Mouse (Mus musculus) urinary bladder, postnatal 25 days (tissue): ENCODE data around the gene Tacc3.

Experiments used
- DNase-seq: peaks from one replicate; pipeline ENCODE4 v3.0.0; 2022; ENCODE audit warnings: low spot score

Tacc3 gene

GRCm38 (mm10) chr5:33657787-33658663 lies at the start of gene Tacc3, which contains the start of gene Tmem129:
Gene Tacc3, plus strand, starts transcription at chr5:33658128.
Gene Tmem129, minus strand, starts transcription at chr5:33658416.
- peak; percentile 88 for DNase-seq

- no peak for DNase-seq
Observed at GRCm38 (mm10) chr5:33609226-33609625, 48.7 kb upstream of the Tacc3 start.

DNA sequence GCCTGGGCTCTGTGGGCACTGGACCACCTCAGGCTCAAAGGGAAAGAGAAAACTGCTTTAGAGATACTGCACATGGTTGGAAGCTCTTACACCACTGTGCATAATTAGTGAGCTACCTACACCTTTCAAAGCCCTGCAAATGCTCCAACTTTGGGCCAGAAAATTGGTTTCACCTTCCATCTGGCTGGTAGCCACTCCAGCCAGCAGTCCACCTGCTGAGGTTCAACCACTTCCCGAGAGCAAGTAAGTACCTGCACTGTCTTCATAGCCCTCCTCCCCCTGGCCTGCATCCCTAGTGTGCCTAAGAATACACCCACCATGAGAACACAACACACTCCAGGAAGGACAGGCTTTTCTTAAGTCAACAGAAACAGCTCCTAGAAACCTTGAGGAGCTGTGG lies 46.1 kb upstream of the Tacc3 start:
- DNase-seq: no peak

GRCm38 (mm10) chr5:33614391-33614790 lies 43.5 kb upstream of the Tacc3 start:
- no peak for DNase-seq

- no peak for DNase-seq
Observed at GRCm38 (mm10) chr5:33622671-33623070, 35.3 kb upstream of the Tacc3 start.

DNA sequence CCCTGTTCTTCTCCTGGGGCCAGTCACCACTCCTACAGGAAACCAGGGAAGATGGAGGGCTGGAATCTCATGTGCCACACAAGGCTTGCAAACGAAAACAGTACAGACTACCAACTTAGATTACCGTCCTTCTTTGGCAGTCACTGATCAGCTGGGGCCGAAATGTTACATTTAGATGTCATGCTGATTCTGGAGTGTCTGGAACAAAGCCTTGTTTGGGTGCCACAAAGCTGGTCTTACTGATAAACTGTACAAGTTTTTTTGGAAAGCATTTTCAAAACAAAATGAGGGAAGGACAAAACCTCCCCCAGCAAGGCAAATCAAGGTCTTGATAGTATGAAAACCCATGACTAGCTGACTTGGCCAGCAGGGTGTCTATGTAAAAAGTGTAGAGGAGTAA lies 34.2 kb upstream of the Tacc3 start:
- DNase-seq: no peak

DNA sequence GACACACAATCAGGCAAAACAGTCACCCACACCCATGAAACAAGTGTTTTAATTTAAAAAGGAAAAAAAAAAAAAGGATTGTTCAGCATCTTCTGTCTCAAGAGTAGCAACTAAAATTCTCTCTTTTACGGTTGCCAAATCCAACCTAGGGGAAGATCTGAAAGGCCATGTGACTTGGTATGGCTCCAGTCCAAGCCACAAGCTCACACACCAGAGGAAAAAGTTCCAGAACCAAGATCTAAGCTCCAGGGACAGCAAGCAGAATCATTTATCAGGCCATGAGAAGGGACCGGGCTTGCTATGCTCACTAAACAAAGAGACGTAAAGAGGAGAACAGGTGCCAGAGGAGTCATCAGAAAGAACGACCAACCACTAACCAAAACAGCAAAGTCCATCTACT lies 30.0 kb upstream of the Tacc3 start:
- DNase-seq: no peak

- DNase-seq: peak; percentile 52
Observed at GRCm38 (mm10) chr5:33628820-33629300, 29.1 kb upstream of the Tacc3 start.

- DNase-seq: peak; percentile 100
Observed at GRCm38 (mm10) chr5:33629301-33629987, 28.5 kb upstream of the Tacc3 start, which contains the start of the genes Fam53a and Gm9903. Gene Fam53a, minus strand, starts transcription at chr5:33629635. Gene Gm9903, plus strand, starts transcription at chr5:33629925.

GRCm38 (mm10) chr5:33630061-33630460 lies 27.9 kb upstream of the Tacc3 start:
- DNase-seq: peak; percentile 27

DNA sequence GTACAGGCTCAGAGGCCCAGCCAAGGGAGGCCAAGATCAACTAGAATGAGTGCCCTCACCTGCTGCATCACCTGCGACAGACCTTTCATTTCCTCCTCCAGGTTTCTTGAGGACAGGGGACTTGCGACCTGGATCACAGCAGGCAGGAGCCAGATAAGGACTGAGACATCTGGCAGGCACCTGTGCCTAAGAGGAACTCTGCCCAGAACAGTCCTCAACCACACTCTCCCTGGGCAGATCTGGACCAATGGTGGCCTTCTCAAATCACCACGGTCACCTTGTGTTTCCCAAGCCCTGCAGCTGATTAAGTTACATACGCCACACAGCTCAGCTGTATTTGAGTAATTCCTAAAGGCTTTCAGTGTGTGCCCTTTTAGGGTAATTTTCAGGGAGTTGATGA lies 27.3 kb upstream of the Tacc3 start:
- DNase-seq: no peak

DNA sequence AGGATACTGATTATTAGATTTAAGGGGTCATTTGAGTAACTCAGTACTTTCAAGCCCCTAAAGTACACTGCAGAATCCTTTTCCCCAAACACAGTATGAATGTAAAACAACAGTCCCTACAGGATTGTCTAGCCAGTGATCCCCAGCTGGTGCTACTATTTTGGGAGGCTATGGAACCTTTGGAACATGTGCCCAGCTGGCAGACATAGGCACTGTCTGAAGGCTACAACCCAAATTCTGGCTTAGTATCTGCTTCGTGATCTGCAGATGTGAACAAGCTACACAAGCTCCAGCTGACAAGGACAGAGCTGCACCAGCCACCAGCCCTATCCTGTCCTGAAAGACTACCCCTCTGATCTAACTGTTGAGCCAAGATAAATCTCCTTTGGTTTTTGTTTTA lies 25.4 kb upstream of the Tacc3 start:
- no peak for DNase-seq

DNA sequence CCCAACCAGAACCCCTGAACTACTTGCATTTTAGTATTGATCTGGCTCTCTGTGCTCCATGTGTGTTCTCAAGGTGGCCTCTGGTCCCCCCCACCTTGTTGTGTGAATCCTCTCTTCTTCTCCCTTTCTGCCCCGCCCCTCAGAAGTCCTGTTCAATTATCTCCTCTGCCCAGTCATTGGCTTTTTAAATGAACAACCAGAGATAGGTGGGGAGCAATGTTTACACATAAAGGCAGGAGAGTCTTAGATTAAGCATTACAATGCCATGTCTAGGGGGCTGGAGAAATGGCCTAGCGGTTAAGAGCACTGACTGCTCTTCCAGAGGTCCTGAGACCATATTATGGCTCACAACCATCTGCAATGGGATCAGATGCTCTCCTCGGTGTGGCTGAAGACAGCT lies 22.6 kb upstream of the Tacc3 start:
- DNase-seq: no peak

DNA sequence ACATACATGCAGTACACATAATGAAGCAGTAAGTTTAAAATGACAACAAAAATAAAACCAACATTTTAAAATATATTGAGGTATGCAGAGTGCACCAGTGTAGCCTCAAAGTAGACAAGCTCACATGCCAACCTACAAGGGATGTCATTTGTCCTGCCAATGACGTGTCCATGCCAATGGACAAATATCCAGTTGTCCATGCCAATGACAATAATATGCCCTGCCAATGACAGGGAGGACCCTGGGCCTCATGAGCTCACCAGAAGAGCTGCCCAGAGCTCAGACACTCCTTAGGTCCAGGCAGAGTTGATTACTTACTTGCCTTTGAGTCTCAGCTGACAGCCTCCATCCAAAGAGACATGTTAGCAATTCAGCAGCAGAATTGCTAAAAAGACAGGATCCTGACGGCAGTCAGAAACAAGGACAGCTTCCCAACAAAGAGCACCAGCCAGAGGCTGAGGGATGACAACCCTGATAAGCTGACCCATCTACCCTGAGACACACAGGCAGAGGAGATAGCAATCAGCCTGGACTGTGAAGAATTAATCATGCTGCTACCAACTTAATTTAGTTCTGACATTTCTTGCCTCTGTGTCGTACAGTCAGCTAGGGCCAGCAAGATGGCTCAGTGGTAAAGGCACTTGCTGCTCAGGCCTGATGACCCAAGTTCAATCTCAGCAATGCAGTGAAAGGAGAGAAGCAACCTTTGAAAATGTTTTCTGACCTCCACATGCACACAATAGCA lies 20.1 kb upstream of the Tacc3 start:
- no peak for DNase-seq

GRCm38 (mm10) chr5:33638826-33639225 lies 19.1 kb upstream of the Tacc3 start:
- no peak for DNase-seq

- DNase-seq: no peak
Observed at GRCm38 (mm10) chr5:33640652-33641051, 17.3 kb upstream of the Tacc3 start.

GRCm38 (mm10) chr5:33651017-33651416 lies 6.9 kb upstream of the Tacc3 start:
- DNase-seq: no peak

DNA sequence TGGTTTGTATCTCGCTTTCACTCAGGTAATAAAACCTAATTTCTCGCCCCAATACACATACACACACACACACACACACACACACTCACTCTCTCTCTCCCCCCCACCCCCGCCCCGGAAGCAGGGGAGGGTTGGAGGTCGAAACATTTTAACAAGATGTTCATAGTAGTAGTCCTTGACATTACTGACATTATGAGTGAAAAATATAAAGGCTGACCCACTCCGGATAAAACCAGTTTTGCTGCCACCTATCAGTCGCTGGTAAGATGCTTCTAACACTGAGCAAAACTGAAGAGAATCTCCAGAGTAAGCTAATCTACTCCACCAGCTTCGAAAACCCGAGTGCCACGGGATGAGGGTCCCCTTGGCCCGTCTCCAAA lies 6.4 kb upstream of the Tacc3 start:
- DNase-seq: no peak

- peak; percentile 92 for DNase-seq
Observed at GRCm38 (mm10) chr5:33651921-33652782, 5.8 kb upstream of the Tacc3 start, which contains the start of gene Slbp. Gene Slbp, minus strand, starts transcription at chr5:33652574.

DNA sequence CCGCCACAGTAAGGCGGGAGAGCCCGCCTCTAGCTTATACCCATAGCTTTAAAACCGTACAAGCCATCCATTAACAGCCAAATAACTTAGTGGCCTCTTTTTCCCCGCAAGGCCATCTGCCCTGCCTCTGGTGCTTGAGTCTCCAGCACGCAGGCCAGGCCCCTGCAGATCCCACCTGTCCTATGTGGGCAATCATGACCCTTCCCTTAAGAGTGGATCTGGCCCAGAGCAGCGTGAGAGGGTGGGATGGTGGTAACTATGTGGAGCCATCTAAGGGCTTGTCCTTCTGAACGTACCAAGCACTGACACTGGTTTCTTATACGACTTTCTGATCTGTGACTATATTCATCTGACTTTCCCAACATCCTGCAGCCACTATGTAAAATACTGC lies 5.2 kb upstream of the Tacc3 start:
- DNase-seq: no peak

DNA sequence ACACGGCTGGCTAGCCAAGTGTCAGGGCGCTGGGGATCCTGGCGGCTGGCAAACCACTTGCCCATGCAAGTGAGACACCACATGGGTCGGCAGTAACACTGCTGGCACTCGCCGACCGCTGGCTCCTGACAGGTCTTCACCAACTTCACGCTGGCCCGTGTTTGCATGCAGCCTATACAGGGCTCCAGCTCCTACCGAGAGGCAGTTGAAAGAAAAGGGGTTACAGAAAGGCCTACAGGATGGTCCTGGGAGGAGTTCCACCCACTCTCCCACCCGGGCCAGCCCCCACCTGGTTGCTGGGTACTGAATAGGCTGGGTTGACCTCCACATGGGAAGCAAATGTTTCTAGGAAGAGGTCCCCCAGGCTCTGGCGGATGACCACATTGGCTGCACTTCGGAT lies 3.5 kb upstream of the Tacc3 start:
- no peak for DNase-seq
